Mouse (Mus musculus): Measurements from ENCODE around the gene Ttyh2. TPM values are rescaled to one million over a fixed set of nuclear protein-coding genes. Genes with fewer than 3 reads are reported as not detected.

Gene Ttyh2
- polyA plus RNA-seq, 1 experiment: 130 TPM

- Histone ChIP-seq H3K27me3 (ENCODE audit: control insufficient read depth, insufficient read depth, low read length) (no peaks in the 10 kb centered on the region), H3K36me3 (ENCODE audit: control insufficient read depth, insufficient read depth, low read length) (no peaks in the 10 kb centered on the region), H3K4me1 (ENCODE audit: control insufficient read depth, insufficient read depth, insufficient read length, low read length) (no peaks in the 10 kb centered on the region), H3K27ac (ENCODE audit: insufficient read depth, low read depth, low read length) (no peak overlapping the region), H3K4me3 (ENCODE audit: low read depth, low read length) (no peak overlapping the region)
- 36% methylated on average over 2 of the region's 2 CpGs for WGBS
- TF ChIP-seq CTCF (IDR thresholded peaks at IDR 0.05; ENCODE audit: extremely low read depth, insufficient read length, insufficient replicate concordance, low read depth, low read length): no peak
- no peak for TF ChIP-seq POLR2A (IDR thresholded peaks at IDR 0.05; ENCODE audit: low read depth, low read length)
Measured at GRCm38 (mm10) chr11:114644122-114644521, 31.1 kb upstream of the Ttyh2 start.

GRCm38 (mm10) chr11:114649510-114649909 lies 25.7 kb upstream of the Ttyh2 start:
- 55% methylated on average over 4 of the region's 4 CpGs for WGBS
- Histone ChIP-seq H3K4me1 (ENCODE audit: control insufficient read depth, insufficient read depth, insufficient read length, low read length) (no peaks in the 10 kb centered on the region), H3K36me3 (ENCODE audit: control insufficient read depth, insufficient read depth, low read length) (no peaks in the 10 kb centered on the region), H3K27ac (ENCODE audit: insufficient read depth, low read depth, low read length) (no peak overlapping the region), H3K4me3 (ENCODE audit: low read depth, low read length) (no peak overlapping the region), H3K27me3 (ENCODE audit: control insufficient read depth, insufficient read depth, low read length) (no peaks in the 10 kb centered on the region)
- no peak for TF ChIP-seq POLR2A (IDR thresholded peaks at IDR 0.05; ENCODE audit: low read depth, low read length)
- no peak for TF ChIP-seq CTCF (IDR thresholded peaks at IDR 0.05; ENCODE audit: extremely low read depth, insufficient read length, insufficient replicate concordance, low read depth, low read length)

GRCm38 (mm10) chr11:114652531-114652930 lies 22.7 kb upstream of the Ttyh2 start:
- H3K4me1 ChIP-seq (ENCODE audit: control insufficient read depth, insufficient read depth, insufficient read length, low read length): no peaks in the 10 kb centered on the region
- no peak overlapping the region for H3K27ac ChIP-seq (ENCODE audit: insufficient read depth, low read depth, low read length)
- H3K4me3 ChIP-seq (ENCODE audit: low read depth, low read length): no peak overlapping the region
- no peak for TF ChIP-seq POLR2A (IDR thresholded peaks at IDR 0.05; ENCODE audit: low read depth, low read length)
- TF ChIP-seq CTCF (IDR thresholded peaks at IDR 0.05; ENCODE audit: extremely low read depth, insufficient read length, insufficient replicate concordance, low read depth, low read length): no peak
- no peaks in the 10 kb centered on the region for H3K27me3 ChIP-seq (ENCODE audit: control insufficient read depth, insufficient read depth, low read length)
- WGBS: 8% methylated on average over 16 of the region's 16 CpGs
- H3K36me3 ChIP-seq (ENCODE audit: control insufficient read depth, insufficient read depth, low read length): no peaks in the 10 kb centered on the region

GRCm38 (mm10) chr11:114653664-114654063 lies 21.6 kb upstream of the Ttyh2 start:
- no peaks in the 10 kb centered on the region for H3K4me1 ChIP-seq (ENCODE audit: control insufficient read depth, insufficient read depth, insufficient read length, low read length)
- no peaks in the 10 kb centered on the region for H3K36me3 ChIP-seq (ENCODE audit: control insufficient read depth, insufficient read depth, low read length)
- no peak for TF ChIP-seq POLR2A (IDR thresholded peaks at IDR 0.05; ENCODE audit: low read depth, low read length)
- no peak for TF ChIP-seq CTCF (IDR thresholded peaks at IDR 0.05; ENCODE audit: extremely low read depth, insufficient read length, insufficient replicate concordance, low read depth, low read length)
- H3K27me3 ChIP-seq (ENCODE audit: control insufficient read depth, insufficient read depth, low read length): no peaks in the 10 kb centered on the region; the same call in 1 of the 2 replicates
- WGBS: 73% methylated on average over 6 of the region's 6 CpGs
- no peak overlapping the region for H3K27ac ChIP-seq (ENCODE audit: insufficient read depth, low read depth, low read length)
- no peak overlapping the region for H3K4me3 ChIP-seq (ENCODE audit: low read depth, low read length)

GRCm38 (mm10) chr11:114654552-114654951 lies 20.7 kb upstream of the Ttyh2 start:
- TF ChIP-seq CTCF (IDR thresholded peaks at IDR 0.05; ENCODE audit: extremely low read depth, insufficient read length, insufficient replicate concordance, low read depth, low read length) (peak; percentile 15; the same call in 1 of the 2 replicates), POLR2A (IDR thresholded peaks at IDR 0.05; ENCODE audit: low read depth, low read length) (no peak)
- no peaks in the 10 kb centered on the region for H3K36me3 ChIP-seq (ENCODE audit: control insufficient read depth, insufficient read depth, low read length)
- 40% methylated on average over 5 of the region's 5 CpGs for WGBS

GRCm38 (mm10) chr11:114655350-114656008 lies 19.8 kb upstream of the Ttyh2 start:
- Histone ChIP-seq H3K4me1 (ENCODE audit: control insufficient read depth, insufficient read depth, insufficient read length, low read length) (no peaks in the 10 kb centered on the region), H3K36me3 (ENCODE audit: control insufficient read depth, insufficient read depth, low read length) (no peaks in the 10 kb centered on the region), H3K4me3 (ENCODE audit: low read depth, low read length) (no peak overlapping the region), H3K27me3 (ENCODE audit: control insufficient read depth, insufficient read depth, low read length) (no peaks in the 10 kb centered on the region; the same call in 1 of the 2 replicates), H3K27ac (ENCODE audit: insufficient read depth, low read depth, low read length) (no peak overlapping the region)
- 52% methylated on average over 7 of the region's 7 CpGs for WGBS
- TF ChIP-seq POLR2A (IDR thresholded peaks at IDR 0.05; ENCODE audit: low read depth, low read length): no peak

More at GRCm38 (mm10) chr11:114654552-114654951, 20.7 kb upstream of the Ttyh2 start:
- Histone ChIP-seq H3K27ac (ENCODE audit: insufficient read depth, low read depth, low read length) (no peak overlapping the region), H3K4me1 (ENCODE audit: control insufficient read depth, insufficient read depth, insufficient read length, low read length) (no peaks in the 10 kb centered on the region), H3K27me3 (ENCODE audit: control insufficient read depth, insufficient read depth, low read length) (no peaks in the 10 kb centered on the region; the same call in 1 of the 2 replicates), H3K4me3 (ENCODE audit: low read depth, low read length) (no peak overlapping the region)

- no peaks in the 10 kb centered on the region for H3K36me3 ChIP-seq (ENCODE audit: control insufficient read depth, insufficient read depth, low read length)
- no peaks in the 10 kb centered on the region for H3K4me1 ChIP-seq (ENCODE audit: control insufficient read depth, insufficient read depth, insufficient read length, low read length)
- WGBS: 40% methylated on average over 27 of the region's 27 CpGs
- H3K4me3 ChIP-seq (ENCODE audit: low read depth, low read length): no peak overlapping the region
- no peak overlapping the region for H3K27ac ChIP-seq (ENCODE audit: insufficient read depth, low read depth, low read length)
- no peak for TF ChIP-seq CTCF (IDR thresholded peaks at IDR 0.05; ENCODE audit: extremely low read depth, insufficient read length, insufficient replicate concordance, low read depth, low read length)
- no peak for TF ChIP-seq POLR2A (IDR thresholded peaks at IDR 0.05; ENCODE audit: low read depth, low read length)
- H3K27me3 ChIP-seq (ENCODE audit: control insufficient read depth, insufficient read depth, low read length): no peaks in the 10 kb centered on the region; the same call in 1 of the 2 replicates
Measured at GRCm38 (mm10) chr11:114656994-114657644, 18.1 kb upstream of the Ttyh2 start.

Measured in small intestine, adult 2 months (tissue).